Mouse (Mus musculus): ENCODE data around the gene Pim1. TPM values are rescaled to one million over a fixed set of nuclear protein-coding genes. Genes with fewer than 3 reads are reported as not detected.

Gene Pim1
- polyA plus RNA-seq, 1 experiment from 2014 or later = 20.3 TPM

DNA sequence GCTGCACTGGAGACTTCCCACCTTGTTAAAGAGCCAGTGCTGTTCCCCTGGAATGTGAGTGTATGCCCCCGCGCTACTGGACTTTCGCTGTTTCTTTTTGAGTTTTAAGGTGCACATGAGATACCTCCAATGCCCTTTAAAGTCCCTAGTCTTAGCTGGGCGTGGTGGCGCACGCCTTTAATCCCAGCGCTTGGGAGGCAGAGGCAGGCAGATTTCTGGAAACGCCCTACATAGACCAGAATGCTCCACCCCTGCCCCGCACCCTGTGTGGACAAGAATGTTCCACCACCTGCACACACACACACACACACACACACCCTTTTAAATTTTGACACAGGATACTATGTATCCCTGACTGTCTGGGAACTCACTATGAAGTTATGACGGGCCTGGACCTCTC lies 17.1 kb upstream of the Pim1 start:
- H3K4me3 ChIP-seq = no peak overlapping the region
- WGBS = 94% methylated on average over 10 of the region's 10 CpGs

DNA sequence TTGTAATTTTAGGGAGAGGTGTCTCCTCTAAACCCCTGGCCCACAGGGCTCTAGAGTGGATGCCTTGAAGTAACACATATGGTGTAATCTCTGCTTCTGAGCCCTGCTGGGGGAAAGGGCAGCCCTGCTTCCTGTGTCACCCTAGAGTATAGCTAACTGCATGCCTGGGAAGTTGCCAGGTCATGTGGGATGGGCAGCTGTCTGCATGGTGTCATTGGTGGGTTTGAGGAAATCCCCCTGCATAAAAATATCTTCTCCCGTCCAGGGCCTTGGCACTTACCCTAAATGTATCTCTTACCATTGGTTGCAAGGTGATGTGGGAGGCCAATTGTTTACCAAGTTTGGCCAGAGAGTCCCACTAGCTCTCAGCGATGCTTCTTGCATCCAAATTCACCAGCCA lies 16.5 kb upstream of the Pim1 start:
- Histone ChIP-seq H3K4me3 (no peak overlapping the region), H3K4me1 (no peaks in the 10 kb centered on the region), H3K9me3 (no peaks in the 10 kb centered on the region), H3K36me3 (no peaks in the 10 kb centered on the region), H3K9ac (no peak overlapping the region), H3K27ac (no peak overlapping the region), H3K27me3 (replicated peaks) (no peaks in the 10 kb centered on the region), H3K4me2 (replicated peaks) (no peak overlapping the region)
- ATAC-seq (ENCODE audit: low FRiP score, low read depth) = no peak
- 92% methylated on average over 2 of the region's 2 CpGs for WGBS

More for the DNA sequence above, 17.1 kb upstream of the Pim1 start:
- Histone ChIP-seq H3K4me1 (no peaks in the 10 kb centered on the region), H3K27me3 (replicated peaks) (no peaks in the 10 kb centered on the region), H3K27ac (no peak overlapping the region), H3K36me3 (no peaks in the 10 kb centered on the region), H3K9ac (no peak overlapping the region), H3K9me3 (no peaks in the 10 kb centered on the region), H3K4me2 (replicated peaks) (no peak overlapping the region)
- ATAC-seq (ENCODE audit: low FRiP score, low read depth) = no peak

DNA sequence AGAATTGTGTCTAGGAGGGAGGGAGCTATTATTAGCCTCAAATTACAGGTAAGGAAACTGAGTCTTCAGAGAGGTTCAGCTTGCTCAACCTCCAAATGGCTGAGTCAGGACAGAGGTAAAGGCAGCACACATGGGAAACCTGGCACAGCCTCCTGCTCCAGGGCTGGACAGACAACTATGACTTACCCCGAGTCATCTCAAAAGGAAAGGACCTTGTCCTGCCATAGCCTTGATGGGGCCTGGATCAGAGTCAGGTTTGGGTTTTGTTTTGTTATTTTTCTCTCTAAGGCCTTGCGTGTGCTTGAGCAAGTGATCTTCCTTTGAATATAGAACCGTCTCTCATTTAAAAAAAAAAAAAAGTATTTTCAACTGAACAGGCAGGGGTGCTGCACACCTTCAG lies 15.4 kb upstream of the Pim1 start:
- no peaks in the 10 kb centered on the region for H3K4me1 ChIP-seq
- 94% methylated on average over 3 of the region's 3 CpGs for WGBS

DNA sequence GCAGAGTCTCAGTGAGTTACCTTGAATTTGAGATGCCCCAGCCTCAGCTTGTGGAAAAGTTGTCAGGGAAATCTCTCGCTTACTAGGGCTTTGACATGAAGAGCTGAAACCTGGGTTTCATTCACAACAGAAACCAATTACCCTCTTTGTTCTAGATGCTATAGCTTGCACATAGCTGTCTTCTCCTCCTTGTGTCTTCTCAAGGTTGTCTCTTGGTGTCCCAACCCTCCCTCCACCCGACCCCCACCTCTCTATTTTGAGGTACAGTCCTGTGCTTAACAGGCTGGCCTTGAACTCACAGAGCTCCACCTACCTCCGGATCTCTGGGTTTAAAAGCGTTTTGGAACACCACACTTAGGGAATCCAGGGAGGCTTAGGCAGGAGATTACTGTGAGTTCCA lies 14.1 kb upstream of the Pim1 start:
- no peaks in the 10 kb centered on the region for H3K9me3 ChIP-seq
- no peak for ATAC-seq (ENCODE audit: low FRiP score, low read depth)
- no peaks in the 10 kb centered on the region for H3K27me3 ChIP-seq (replicated peaks)
- no peak overlapping the region for H3K4me3 ChIP-seq
- no peaks in the 10 kb centered on the region for H3K4me1 ChIP-seq
- 85% methylated on average over 4 of the region's 4 CpGs for WGBS
- no peaks in the 10 kb centered on the region for H3K36me3 ChIP-seq
- no peak overlapping the region for H3K4me2 ChIP-seq (replicated peaks)
- H3K9ac ChIP-seq = no peak overlapping the region
- H3K27ac ChIP-seq = no peak overlapping the region

More for the DNA sequence above, 15.4 kb upstream of the Pim1 start:
- Histone ChIP-seq H3K4me2 (replicated peaks) (no peak overlapping the region), H3K27me3 (replicated peaks) (no peaks in the 10 kb centered on the region), H3K4me3 (no peak overlapping the region), H3K36me3 (no peaks in the 10 kb centered on the region), H3K9me3 (no peaks in the 10 kb centered on the region), H3K9ac (no peak overlapping the region), H3K27ac (no peak overlapping the region)
- no peak for ATAC-seq (ENCODE audit: low FRiP score, low read depth)

DNA sequence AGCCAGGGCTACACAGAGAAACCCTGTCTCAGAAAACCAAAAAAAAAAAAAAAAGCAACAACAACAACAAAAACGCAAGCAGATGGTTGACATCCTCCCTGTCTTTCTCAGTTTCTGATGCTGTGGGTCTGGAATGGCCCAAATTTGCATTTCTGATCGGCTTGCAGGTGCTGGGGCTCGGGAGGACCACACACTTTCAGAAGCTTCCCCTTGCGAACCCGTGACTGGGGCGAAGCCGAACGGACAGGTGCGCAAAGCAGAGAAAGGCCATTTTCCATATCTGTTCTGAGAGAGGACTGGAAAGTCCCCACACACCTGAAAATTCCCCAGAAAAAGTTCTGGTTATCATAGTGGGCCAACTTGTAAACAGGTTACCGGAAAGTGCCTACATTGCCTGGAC lies 13.2 kb upstream of the Pim1 start:
- Histone ChIP-seq H3K27ac (no peak overlapping the region), H3K4me3 (no peak overlapping the region), H3K4me2 (replicated peaks) (no peak overlapping the region), H3K27me3 (replicated peaks) (no peaks in the 10 kb centered on the region), H3K36me3 (no peaks in the 10 kb centered on the region), H3K4me1 (no peaks in the 10 kb centered on the region), H3K9ac (no peak overlapping the region), H3K9me3 (peaks cover 2% of the 10 kb centered on the region; the same call in 1 of the 2 replicates)
- WGBS = 91% methylated on average over 10 of the region's 10 CpGs
- ATAC-seq (ENCODE audit: low FRiP score, low read depth) = no peak

DNA sequence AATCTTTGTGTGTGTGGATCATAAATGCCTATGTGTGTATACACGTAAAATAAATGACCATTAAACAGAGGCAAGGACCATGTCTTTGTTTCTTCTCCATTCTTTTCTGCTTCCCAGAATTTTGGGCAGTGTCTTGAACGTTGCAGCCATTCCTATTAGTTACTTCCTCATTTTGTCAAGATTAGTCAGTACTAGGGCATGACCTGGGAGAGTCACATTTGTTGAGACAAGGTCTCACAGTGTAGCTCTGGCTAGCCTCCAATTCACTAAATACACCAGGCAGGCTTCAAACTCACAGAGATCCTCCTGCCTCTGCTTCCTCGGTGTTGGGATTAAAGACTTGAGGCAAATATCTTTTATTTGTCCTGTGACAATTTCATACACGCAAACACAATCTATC lies 12.3 kb upstream of the Pim1 start:
- Histone ChIP-seq H3K4me1 (no peaks in the 10 kb centered on the region), H3K4me2 (replicated peaks) (no peak overlapping the region), H3K27ac (no peak overlapping the region), H3K4me3 (no peak overlapping the region), H3K9ac (no peak overlapping the region), H3K27me3 (replicated peaks) (no peaks in the 10 kb centered on the region), H3K36me3 (no peaks in the 10 kb centered on the region), H3K9me3 (peaks cover 6% of the 10 kb centered on the region; the same call in 1 of the 2 replicates)
- ATAC-seq (ENCODE audit: low FRiP score, low read depth) = no peak
- WGBS = 91% methylated on average over 4 of the region's 4 CpGs

DNA sequence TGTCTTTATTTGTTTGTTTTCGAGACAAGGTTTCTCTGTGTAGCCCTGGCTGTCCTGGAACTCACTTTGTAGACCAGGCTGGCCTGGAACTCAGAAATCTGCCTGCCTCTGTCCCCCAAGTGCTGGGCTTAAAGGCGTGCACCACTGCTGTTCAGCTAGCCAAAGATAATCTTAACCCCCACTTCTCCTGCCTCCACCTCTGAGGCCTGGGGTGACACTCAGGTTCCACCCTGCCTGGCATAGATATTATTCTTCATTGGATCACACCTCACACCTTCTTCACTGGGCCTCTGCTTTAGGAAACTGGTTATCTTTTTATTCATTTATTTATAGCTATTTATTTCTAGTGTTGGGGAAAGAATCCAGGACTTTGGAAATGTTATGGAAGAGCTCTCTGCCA lies 10.3 kb upstream of the Pim1 start:
- Histone ChIP-seq H3K9me3 (peaks cover 6% of the 10 kb centered on the region; the same call in 1 of the 2 replicates), H3K4me3 (no peak overlapping the region), H3K27ac (no peak overlapping the region), H3K4me2 (replicated peaks) (no peak overlapping the region), H3K9ac (no peak overlapping the region), H3K27me3 (replicated peaks) (no peaks in the 10 kb centered on the region), H3K36me3 (no peaks in the 10 kb centered on the region), H3K4me1 (no peaks in the 10 kb centered on the region)
- 87% methylated on average over 2 of the region's 2 CpGs for WGBS
- no peak for ATAC-seq (ENCODE audit: low FRiP score, low read depth)

DNA sequence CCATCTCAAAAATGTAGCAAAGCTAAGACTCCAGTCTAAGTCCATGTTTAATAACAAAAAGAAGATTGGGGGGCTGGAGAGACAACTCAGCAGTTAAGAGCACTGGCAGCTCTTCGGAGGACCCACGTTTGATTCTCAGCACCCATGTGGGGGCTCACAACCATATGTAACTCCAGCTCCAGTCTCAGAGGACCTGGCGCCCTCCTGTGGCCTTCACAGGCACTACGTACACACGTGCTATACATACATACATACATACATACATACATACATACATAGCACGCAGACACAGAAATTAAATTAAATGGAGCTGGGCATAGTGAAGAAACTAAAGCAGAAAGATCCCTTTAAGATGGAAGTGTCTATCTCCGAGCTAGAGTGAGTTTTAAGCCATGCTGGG lies 7.9 kb upstream of the Pim1 start:
- Histone ChIP-seq H3K9me3 (peaks cover 6% of the 10 kb centered on the region; the same call in 1 of the 2 replicates), H3K27me3 (replicated peaks) (no peaks in the 10 kb centered on the region), H3K27ac (no peak overlapping the region), H3K4me2 (replicated peaks) (no peak overlapping the region), H3K36me3 (no peaks in the 10 kb centered on the region), H3K9ac (no peak overlapping the region), H3K4me1 (no peaks in the 10 kb centered on the region), H3K4me3 (no peak overlapping the region)
- WGBS = 93% methylated on average over 7 of the region's 7 CpGs
- no peak for ATAC-seq (ENCODE audit: low FRiP score, low read depth)

DNA sequence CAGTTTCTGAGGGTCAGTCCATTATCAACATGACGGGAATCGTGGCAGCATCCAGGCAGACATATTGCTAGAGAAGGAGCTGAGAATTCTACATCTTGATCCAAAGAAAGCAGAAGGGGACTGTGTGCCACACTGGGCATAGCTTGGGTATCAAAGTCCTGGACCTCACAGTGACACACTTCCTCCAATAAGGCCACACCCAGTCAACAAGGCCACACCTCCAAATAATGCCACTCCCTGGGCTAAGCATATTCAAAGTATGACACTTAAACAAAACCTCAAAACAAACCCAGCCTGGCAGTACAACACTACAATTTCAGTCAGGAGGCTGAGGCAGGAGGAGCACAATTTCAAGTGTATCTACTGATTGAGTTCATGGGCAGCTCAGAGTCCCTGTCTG lies 7.3 kb upstream of the Pim1 start:
- no peak for ATAC-seq (ENCODE audit: low FRiP score, low read depth)
- no peak overlapping the region for H3K27ac ChIP-seq
- H3K27me3 ChIP-seq (replicated peaks) = no peaks in the 10 kb centered on the region
- peaks cover 6% of the 10 kb centered on the region; the same call in 1 of the 2 replicates for H3K9me3 ChIP-seq
- no peak overlapping the region for H3K4me2 ChIP-seq (replicated peaks)
- WGBS = 94% methylated on average over 2 of the region's 2 CpGs
- no peaks in the 10 kb centered on the region for H3K4me1 ChIP-seq
- H3K4me3 ChIP-seq = no peak overlapping the region
- no peak overlapping the region for H3K9ac ChIP-seq
- H3K36me3 ChIP-seq = no peaks in the 10 kb centered on the region

DNA sequence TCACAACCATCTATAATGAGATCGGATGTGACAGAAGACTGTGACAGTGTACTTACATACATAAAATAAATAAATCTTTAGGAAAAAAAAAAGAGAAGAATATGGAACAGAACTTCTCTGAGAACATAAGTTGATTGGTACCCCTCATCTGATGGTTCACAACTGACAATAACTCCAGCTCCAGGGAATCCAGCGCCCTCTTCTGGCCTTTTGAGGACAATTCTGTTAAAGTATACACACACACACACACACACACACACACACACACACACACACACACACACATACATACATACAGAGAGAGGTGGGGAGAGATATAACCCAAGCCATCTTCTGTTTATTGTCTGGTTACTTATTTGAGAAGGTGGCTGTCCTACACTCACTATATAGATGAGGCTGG lies 6.1 kb upstream of the Pim1 start:
- H3K27ac ChIP-seq = no peak overlapping the region
- no peak overlapping the region for H3K4me2 ChIP-seq (replicated peaks)
- H3K9ac ChIP-seq = no peak overlapping the region
- peaks cover 6% of the 10 kb centered on the region; the same call in 1 of the 2 replicates for H3K9me3 ChIP-seq
- 94% methylated on average over 2 of the region's 2 CpGs for WGBS
- H3K36me3 ChIP-seq = no peaks in the 10 kb centered on the region
- H3K4me1 ChIP-seq = peaks cover 7% of the 10 kb centered on the region; the same call in 1 of the 2 replicates
- H3K4me3 ChIP-seq = no peak overlapping the region
- ATAC-seq (ENCODE audit: low FRiP score, low read depth) = no peak
- H3K27me3 ChIP-seq (replicated peaks) = no peaks in the 10 kb centered on the region

DNA sequence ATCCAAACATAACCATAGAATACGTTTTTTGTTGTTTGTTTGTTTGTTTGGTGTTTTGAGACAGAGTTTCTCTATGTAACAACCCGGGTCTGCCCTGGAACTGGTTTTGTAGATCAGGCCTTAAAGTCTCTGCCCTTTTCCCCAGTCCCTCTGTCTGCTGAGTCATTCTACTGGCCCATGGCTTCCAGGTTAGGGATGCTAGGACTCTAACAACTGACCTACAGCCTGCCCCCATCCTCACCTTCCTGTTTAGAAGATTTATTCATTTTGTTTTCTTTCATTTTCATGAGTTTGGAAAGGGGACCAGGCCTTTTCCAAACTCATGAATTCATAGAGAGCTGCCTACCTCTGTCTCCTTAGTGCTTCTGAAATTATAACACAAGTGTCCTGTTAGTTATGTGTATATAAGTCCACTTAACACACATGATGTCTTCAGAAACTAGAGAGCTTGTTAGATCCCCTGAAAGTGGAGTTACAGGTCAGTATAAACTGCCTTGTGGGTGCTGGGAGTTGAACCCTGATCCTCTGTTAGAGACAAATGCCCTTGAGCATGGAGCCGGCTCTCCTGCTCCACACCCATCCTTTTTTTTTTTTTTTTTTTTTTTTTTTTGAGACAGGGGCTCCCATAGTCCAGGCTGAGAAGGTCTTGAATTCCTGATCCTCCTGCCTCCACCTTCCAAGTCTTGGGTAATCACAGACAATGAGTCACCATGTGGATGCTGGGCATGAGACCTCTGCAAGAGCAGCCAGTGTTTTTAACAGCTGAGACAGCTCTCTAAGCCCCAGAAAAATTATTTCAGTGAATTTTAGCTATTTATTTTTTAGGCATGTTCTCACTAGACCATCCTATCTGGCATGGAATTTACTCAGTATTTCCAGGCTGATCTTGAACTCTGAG lies 5.0 kb upstream of the Pim1 start:
- WGBS = 76% methylated on average over 3 of the region's 3 CpGs
- Histone ChIP-seq H3K4me3 (no peak overlapping the region), H3K9ac (no peak overlapping the region), H3K27ac (no peak overlapping the region), H3K4me1 (peaks cover 8% of the 10 kb centered on the region; the same call in 1 of the 2 replicates), H3K9me3 (peaks cover 6% of the 10 kb centered on the region; the same call in 1 of the 2 replicates), H3K27me3 (replicated peaks) (no peaks in the 10 kb centered on the region), H3K4me2 (replicated peaks) (no peak overlapping the region), H3K36me3 (no peaks in the 10 kb centered on the region)
- no peak for ATAC-seq (ENCODE audit: low FRiP score, low read depth)

DNA sequence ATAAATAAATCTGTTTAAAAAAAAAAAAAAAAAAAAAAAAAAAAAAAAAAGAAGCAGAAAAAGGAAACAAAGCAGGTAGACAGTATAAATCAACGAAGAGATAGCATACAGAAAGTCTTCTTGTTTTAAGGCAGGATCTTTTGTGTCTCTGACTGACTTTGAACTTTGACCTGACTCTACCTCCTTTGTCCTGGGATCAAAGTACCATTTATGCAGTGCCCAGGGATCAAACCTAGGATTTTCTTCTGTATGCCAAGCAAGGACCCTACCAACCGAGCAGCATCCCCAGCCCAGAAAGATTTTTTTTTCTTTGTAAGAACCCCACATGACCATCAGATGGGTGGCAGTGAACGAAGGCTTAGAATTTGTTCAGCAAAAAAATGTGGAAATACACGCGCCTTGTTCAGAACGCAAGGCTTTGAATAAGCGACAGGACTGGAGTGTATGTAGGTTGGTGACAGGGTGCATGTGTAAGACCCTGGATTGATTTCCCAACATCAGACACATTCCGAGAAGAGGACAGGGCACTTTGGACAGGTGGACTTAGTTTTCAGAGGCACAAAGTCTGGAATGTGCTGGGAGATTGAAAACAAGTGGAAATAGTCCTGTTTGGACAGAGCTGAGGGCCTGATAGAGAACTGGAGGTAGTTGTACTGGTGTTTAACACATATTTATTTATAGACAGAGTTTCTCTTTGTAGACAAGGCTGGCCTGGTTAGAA lies 2.1 kb upstream of the Pim1 start:
- Histone ChIP-seq H3K27ac (no peak overlapping the region), H3K9ac (no peak overlapping the region)

More for the DNA sequence above, 2.1 kb upstream of the Pim1 start:
- Histone ChIP-seq H3K27me3 (replicated peaks) (no peaks in the 10 kb centered on the region), H3K4me1 (peaks cover 20% of the 10 kb centered on the region), H3K4me2 (replicated peaks) (peak overlapping the region; percentile 91), H3K9me3 (no peaks in the 10 kb centered on the region), H3K4me3 (no peak overlapping the region), H3K36me3 (peaks cover 2% of the 10 kb centered on the region; the same call in 1 of the 2 replicates)
- no peak for ATAC-seq (ENCODE audit: low FRiP score, low read depth)
- WGBS = 73% methylated on average over 8 of the region's 8 CpGs
